Mouse (Mus musculus): ENCODE results near the gene Rad51ap2. TPM values are rescaled to one million over a fixed set of nuclear protein-coding genes. Genes with fewer than 3 reads are reported as not detected.

Gene Rad51ap2
- under 1 TPM; 0.87 to 0.89 TPM for total RNA-seq (2021)
- long read RNA-seq = 0 reads

- DNase-seq (ENCODE audit: low spot score in 2 of 2) = peak; percentile 77 to 87
Observed at GRCm38 (mm10) chr12:11455549-11456194, at the start of gene Rad51ap2. Gene Rad51ap2, plus strand, starts transcription at chr12:11456079.

- DNase-seq (ENCODE audit: low spot score in 2 of 2) = no peak
Observed at GRCm38 (mm10) chr12:11407679-11408078, 48.2 kb upstream of the Rad51ap2 start.

GRCm38 (mm10) chr12:11418112-11418511 lies 37.8 kb upstream of the Rad51ap2 start:
- DNase-seq (ENCODE audit: low spot score in 2 of 2) = no peak

- no peak for DNase-seq (ENCODE audit: low spot score in 2 of 2)
Observed at GRCm38 (mm10) chr12:11427396-11427795, 28.5 kb upstream of the Rad51ap2 start.

GRCm38 (mm10) chr12:11433126-11433525 lies 22.8 kb upstream of the Rad51ap2 start:
- no peak for DNase-seq (ENCODE audit: low spot score in 2 of 2)

DNA sequence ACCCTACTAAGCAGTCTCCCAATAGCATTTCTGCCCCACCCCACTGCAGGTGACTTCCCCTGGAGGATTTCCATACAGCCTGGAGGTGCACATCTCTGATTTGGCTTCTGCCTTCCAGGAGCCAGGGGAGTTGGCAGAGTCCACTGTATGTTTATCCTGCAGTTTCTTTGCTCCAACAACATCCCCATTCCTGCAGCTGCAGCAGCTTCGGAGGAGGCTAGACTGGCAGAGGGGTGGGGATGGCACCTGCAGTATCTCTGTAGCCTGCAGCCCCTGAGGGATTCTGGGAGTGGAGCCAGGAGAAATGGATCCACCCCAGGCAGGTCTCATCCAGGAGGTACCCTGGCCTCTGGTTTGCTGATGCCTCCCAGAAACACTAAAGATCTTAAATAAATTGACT lies 22.2 kb upstream of the Rad51ap2 start:
- peak; percentile 7 to 17 for DNase-seq (ENCODE audit: low spot score in 2 of 2)

DNA sequence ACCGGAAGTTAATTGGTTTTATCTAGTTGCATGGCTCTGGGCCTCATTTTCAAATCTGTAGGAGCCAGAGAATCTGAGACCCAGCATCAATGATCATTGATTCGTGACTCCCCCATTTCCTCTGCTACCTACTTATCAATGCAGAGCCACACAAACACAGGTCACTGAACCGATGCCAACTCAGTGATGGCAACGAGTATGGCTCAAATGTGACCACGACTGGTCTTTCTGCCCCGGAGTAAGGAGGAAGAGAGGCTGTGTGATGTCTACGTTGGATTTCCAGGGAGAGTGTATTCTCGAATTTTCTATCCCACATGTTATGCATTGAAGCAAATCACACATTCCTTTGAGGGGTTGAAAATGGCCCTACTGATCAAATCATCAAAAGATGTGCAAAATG lies 21.4 kb upstream of the Rad51ap2 start:
- DNase-seq (ENCODE audit: low spot score in 2 of 2) = no peak

DNA sequence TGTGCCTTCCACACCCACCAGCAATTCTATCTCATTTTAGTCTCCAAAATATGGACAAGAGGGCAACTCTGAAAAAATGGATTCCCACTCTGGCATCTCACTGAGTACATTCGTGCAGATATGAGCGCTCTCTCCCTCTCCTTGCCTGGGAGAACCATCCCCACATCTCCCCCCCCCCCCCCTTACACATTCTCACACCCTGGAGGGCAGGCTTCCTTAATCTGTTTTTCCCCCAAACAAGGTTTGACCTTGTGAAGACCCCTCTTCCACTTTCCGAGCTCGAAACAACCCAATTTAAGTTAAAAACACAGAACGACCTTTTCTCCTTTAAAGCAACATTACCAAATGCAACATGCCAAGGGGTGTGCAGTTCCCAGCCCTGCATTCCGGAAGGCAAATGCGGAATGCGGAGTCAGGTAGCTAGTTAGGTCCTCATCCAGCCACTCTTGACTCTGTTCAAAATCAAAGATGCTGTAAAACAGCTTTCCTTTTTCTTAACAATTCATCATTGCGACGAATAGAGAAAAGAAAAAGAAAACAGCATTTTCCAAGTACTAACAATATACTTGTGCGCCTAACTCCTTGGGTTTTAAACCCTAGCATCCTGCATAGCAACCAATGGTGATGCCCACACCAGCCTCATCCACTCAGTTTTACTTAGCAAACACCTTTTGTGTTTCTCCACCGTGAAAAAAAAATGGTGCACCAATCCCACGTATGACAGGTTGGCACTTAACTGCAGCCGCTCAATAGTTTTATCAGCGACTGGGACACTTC lies 20.4 kb upstream of the Rad51ap2 start:
- DNase-seq (ENCODE audit: low spot score in 2 of 2) = peak; percentile 14 to 15

DNA sequence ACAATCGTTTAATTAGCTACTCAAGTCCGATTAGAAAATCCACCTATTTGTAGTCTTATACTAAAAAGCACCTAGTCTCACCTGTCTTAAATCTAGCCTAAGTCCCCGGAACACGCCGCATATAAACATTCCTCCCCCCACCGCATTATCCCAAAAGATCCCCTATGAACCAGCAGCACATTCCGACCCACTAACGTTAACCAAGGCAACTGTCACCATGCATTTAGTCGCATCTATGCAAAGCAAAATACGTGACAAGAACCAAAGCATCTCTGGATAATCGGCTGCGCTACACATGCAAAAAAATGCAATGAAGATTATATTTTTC lies 19.9 kb upstream of the Rad51ap2 start:
- no peak for DNase-seq (ENCODE audit: low spot score in 2 of 2)

- DNase-seq (ENCODE audit: low spot score in 2 of 2) = peak; percentile 80 to 87
Observed at GRCm38 (mm10) chr12:11436497-11437265, 19.2 kb upstream of the Rad51ap2 start, which contains the start of gene Vsnl1. Gene Vsnl1, minus strand, starts transcription at chr12:11436613.

- DNase-seq (ENCODE audit: low spot score in 2 of 2) = peak; percentile 90 to 91
Observed at GRCm38 (mm10) chr12:11437266-11437906, 18.5 kb upstream of the Rad51ap2 start.

GRCm38 (mm10) chr12:11437907-11438447 lies 17.9 kb upstream of the Rad51ap2 start:
- DNase-seq (ENCODE audit: low spot score in 2 of 2) = peak; percentile 16 to 26

DNA sequence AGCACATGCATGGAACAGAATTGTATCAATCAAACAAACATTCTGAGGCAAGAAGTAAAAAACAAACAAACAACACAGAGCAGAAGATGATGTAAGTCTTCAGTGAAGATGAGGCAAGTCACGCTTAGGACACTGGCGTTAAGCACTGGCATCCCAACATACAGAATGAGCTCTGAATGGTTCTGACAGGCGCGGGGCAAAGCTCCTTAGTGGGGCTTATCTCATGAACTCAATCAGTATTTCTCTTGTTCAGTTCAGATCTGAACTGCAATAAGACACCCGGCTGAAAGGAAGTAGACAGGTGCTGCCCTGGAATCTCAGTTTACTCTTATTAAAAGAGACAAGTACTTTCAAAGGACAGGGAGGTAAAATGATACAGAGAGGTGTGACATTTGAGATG lies 1.7 kb upstream of the Rad51ap2 start:
- no peak for DNase-seq (ENCODE audit: low spot score in 2 of 2)

GRCm38 (mm10) chr12:11456213-11456612 lies 334 bp downstream of the Rad51ap2 start:
- no peak for DNase-seq (ENCODE audit: low spot score in 2 of 2)

DNA sequence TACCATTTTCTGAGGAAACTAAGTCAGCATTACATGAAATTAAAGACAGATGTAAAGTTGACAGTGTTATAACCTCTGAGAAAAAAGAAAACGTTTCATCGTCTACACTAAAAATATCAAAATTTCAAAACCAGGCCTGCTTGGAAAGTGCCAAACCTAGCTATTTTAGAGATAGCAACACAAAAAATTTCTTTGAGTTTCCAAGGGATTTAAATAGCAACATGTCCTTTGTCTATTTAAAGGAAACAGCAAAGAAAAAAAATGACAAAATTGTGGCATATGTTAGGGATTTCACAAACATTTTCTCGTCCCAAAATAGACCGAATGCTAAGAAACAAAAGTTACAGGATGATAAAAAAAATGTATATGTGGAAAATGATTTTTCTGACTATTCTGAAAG lies 753 bp downstream of the Rad51ap2 start:
- DNase-seq (ENCODE audit: low spot score in 2 of 2) = no peak

Other genes starting within 250 kb of the Rad51ap2 start
- gene Msgn1, start 247.1 kb upstream of the Rad51ap2 start, total RNA-seq (2021) = not detected
- gene Gen1, start 190.3 kb upstream of the Rad51ap2 start, total RNA-seq (2021) = 1 to 10 TPM; 3.1 to 3.7 TPM
- gene Smc6, start 190.2 kb upstream of the Rad51ap2 start, total RNA-seq (2021) = 10 to 100 TPM; 31.6 to 39.6 TPM
- 100 to 1,000 TPM; 288 to 320 TPM for gene Vsnl1, start 19.5 kb upstream of the Rad51ap2 start, total RNA-seq (2021)